Mouse (Mus musculus) ES-E14 (cell line): ENCODE results near the gene Rsph3a. TPM values are rescaled to one million over a fixed set of nuclear protein-coding genes. Genes with fewer than 3 reads are reported as not detected.

Experiments
- DNase-seq: peaks from one replicate; pipeline ENCODE4 v3.0.0-alpha.2; 2013; ENCODE audit warnings: low read depth, low spot score
- H3K27ac ChIP-seq: 2 replicates; pipeline ENCODE4 v1.5.1; 2012; ENCODE audit warnings: low read depth, mild to moderate bottlenecking, low read length, moderate library complexity, mixed read lengths; ENCODE audit not compliant: poor library complexity, insufficient read depth, severe bottlenecking
- H3K36me3 ChIP-seq: 2 replicates; pipeline ENCODE4 v1.6.1; 2012; ENCODE audit warnings: mild to moderate bottlenecking, low read length, moderate library complexity, mixed read lengths; ENCODE audit not compliant: control insufficient read depth, poor library complexity, insufficient read depth, severe bottlenecking
- H3K4me1 ChIP-seq, 2 experiments: fragments of 150-350 bp in 1 of 2; sonication (generic) in 1 of 2; 2 replicates each; pipeline ENCODE4 v1.6.1; 2012; ENCODE audit warnings: low read length in 2 of 2, mild to moderate bottlenecking in 1 of 2, mixed read lengths in 1 of 2; ENCODE audit not compliant: control insufficient read depth in 2 of 2, insufficient read depth in 2 of 2, poor library complexity in 1 of 2
- H3K4me3 ChIP-seq, 2 experiments: fragments of 150-350 bp in 1 of 2; sonication (generic) in 1 of 2; 2 replicates each; pipeline ENCODE4 v1.5.1; 2012; ENCODE audit warnings: low read length in 2 of 2, low read depth in 1 of 2, mild to moderate bottlenecking in 1 of 2, mixed read lengths in 1 of 2; ENCODE audit not compliant: insufficient read depth in 1 of 2, poor library complexity in 1 of 2, severe bottlenecking in 1 of 2
- H3K9ac ChIP-seq: 2 replicates; pipeline ENCODE4 v1.6.1; 2012; ENCODE audit warnings: low read depth, mild to moderate bottlenecking, low read length, mixed read lengths; ENCODE audit not compliant: poor library complexity, insufficient read depth, severe bottlenecking
- H3K9me3 ChIP-seq: fragments of 150-350 bp; sonication (generic); 2 replicates; pipeline ENCODE4 v1.6.1; 2012; ENCODE audit warnings: low read depth, mild to moderate bottlenecking, low read length; ENCODE audit not compliant: control insufficient read depth, insufficient read depth
- CHD2 ChIP-seq: IDR thresholded peaks from 2 replicates; pipeline ENCODE4 v1.6.1; 2014; ENCODE audit warnings: mild to moderate bottlenecking, low read depth, low read length, inconsistent platforms
- HCFC1 ChIP-seq: IDR thresholded peaks from 2 replicates; pipeline ENCODE4 v1.6.1; 2012; ENCODE audit warnings: low read length, inconsistent platforms, borderline replicate concordance; ENCODE audit not compliant: insufficient read depth
- MAFK ChIP-seq: IDR thresholded peaks from 2 replicates; pipeline ENCODE4 v1.6.1; 2014; ENCODE audit warnings: mild to moderate bottlenecking, low read depth, low read length, inconsistent platforms; ENCODE audit not compliant: insufficient read depth
- ZC3H11A ChIP-seq: IDR thresholded peaks from 2 replicates; pipeline ENCODE4 v1.6.1; 2012; ENCODE audit warnings: low read depth, mild to moderate bottlenecking, inconsistent platforms, low read length, borderline replicate concordance
- ZNF384 ChIP-seq: IDR thresholded peaks from 2 replicates; pipeline ENCODE4 v1.6.1; 2012; ENCODE audit warnings: low read depth, low read length, inconsistent platforms
- in situ Hi-C, 2 experiments: fragments of 600-800 bp; cut with MboI; formaldehyde crosslinking; loops; one replicate each; pipeline ENCODE4 v1.15.1; 2025; ENCODE audit warnings: low sequenced_read_pairs in 2 of 2, inconsistent platforms in 1 of 2; ENCODE audit not compliant: unreplicated experiment in 2 of 2
- total RNA-seq: library from RNA; depleted of rRNA; stranded (reverse); fragments of 300-350 nt; gene quantifications from 2 replicates; pipeline ENCODE4 v1.2.3, GENCODE M21; 2012

The Rsph3a gene
- total RNA-seq, 1 experiment: 4.8 TPM

- Histone ChIP-seq H3K27ac (no peak overlapping the region), H3K9me3 (no peaks in the 10 kb centered on the region), H3K36me3 (no peaks in the 10 kb centered on the region), H3K4me3 (no peak overlapping the region), H3K4me1 (no peaks in the 10 kb centered on the region), H3K9ac (no peak overlapping the region)
- DNase-seq: no peak
- in situ Hi-C loops: no loop called here
- TF ChIP-seq ZC3H11A (no peak), HCFC1 (no peak), ZNF384 (no peak), CHD2 (no peak), MAFK (no peak)
These were observed 45.5 kb upstream of the Rsph3a start for GRCm38 (mm10) chr17:7899961-7900360.

GRCm38 (mm10) chr17:7901536-7901935 lies 43.9 kb upstream of the Rsph3a start:
- no peak for DNase-seq
- H3K4me1 ChIP-seq: peaks cover 0 to 2% of the 10 kb centered on the region in 2 experiments; a peak in 1 of 4 replicates
- H3K9ac ChIP-seq: no peak overlapping the region
- no peaks in the 10 kb centered on the region for H3K9me3 ChIP-seq
- H3K27ac ChIP-seq: no peak overlapping the region
- H3K36me3 ChIP-seq: no peaks in the 10 kb centered on the region
- in situ Hi-C loops: no loop called here
- TF ChIP-seq MAFK (no peak), ZNF384 (no peak), CHD2 (no peak), HCFC1 (no peak), ZC3H11A (no peak)
- H3K4me3 ChIP-seq: no peak overlapping the region

GRCm38 (mm10) chr17:7902362-7902761 lies 43.1 kb upstream of the Rsph3a start:
- TF ChIP-seq CHD2 (no peak), ZNF384 (no peak), HCFC1 (no peak), MAFK (no peak), ZC3H11A (no peak)
- in situ Hi-C loops: no loop called here

GRCm38 (mm10) chr17:7904992-7905391 lies 40.4 kb upstream of the Rsph3a start:
- Histone ChIP-seq H3K4me3 (no peak overlapping the region), H3K4me1 (peaks cover 0 to 2% of the 10 kb centered on the region in 2 experiments; a peak in 1 of 4 replicates), H3K9ac (no peak overlapping the region), H3K27ac (no peak overlapping the region), H3K9me3 (no peaks in the 10 kb centered on the region), H3K36me3 (no peaks in the 10 kb centered on the region)
- DNase-seq: no peak
- in situ Hi-C loops: no loop called here
- no peak for TF ChIP-seq CHD2
- no peak for TF ChIP-seq MAFK
- TF ChIP-seq ZNF384: no peak
- no peak for TF ChIP-seq HCFC1

More at GRCm38 (mm10) chr17:7902362-7902761, 43.1 kb upstream of the Rsph3a start:
- H3K9me3 ChIP-seq: no peaks in the 10 kb centered on the region
- no peak overlapping the region for H3K4me3 ChIP-seq
- H3K27ac ChIP-seq: no peak overlapping the region
- no peak overlapping the region for H3K9ac ChIP-seq
- H3K4me1 ChIP-seq: peaks cover 0 to 2% of the 10 kb centered on the region in 2 experiments; a peak in 1 of 4 replicates
- H3K36me3 ChIP-seq: no peaks in the 10 kb centered on the region
- no peak for DNase-seq
